Mouse (Mus musculus): ENCODE data around the gene Dis3l2. TPM values are rescaled to one million over a fixed set of nuclear protein-coding genes. Genes with fewer than 3 reads are reported as not detected.

Dis3l2 gene
- polyA plus RNA-seq, 1 experiment from 2014 or later = 30.0 TPM

- ATAC-seq (ENCODE audit: insufficient read depth) (no peak), DNase-seq (no peak)
- no peak overlapping the region; the same call in 1 of the 2 replicates for H3K27ac ChIP-seq (ENCODE audit: low read depth)
- H3K9me3 ChIP-seq (ENCODE audit: low read depth, low read length) = no peaks in the 10 kb centered on the region
- no peaks in the 10 kb centered on the region for H3K36me3 ChIP-seq (ENCODE audit: insufficient read depth)
- WGBS = 20% methylated on average over 7 of the region's 7 CpGs
- no peak overlapping the region for H3K4me3 ChIP-seq (ENCODE audit: low read depth, low read length)
- H3K9ac ChIP-seq = no peak overlapping the region
- H3K4me1 ChIP-seq (ENCODE audit: insufficient read depth) = peaks cover 26% of the 10 kb centered on the region
- no peak overlapping the region for H3K4me2 ChIP-seq
- no peaks in the 10 kb centered on the region for H3K27me3 ChIP-seq (ENCODE audit: insufficient read depth, low read length)
- no peak for TF ChIP-seq CTCF (IDR thresholded peaks at IDR 0.05; ENCODE audit: low read depth)
These were observed 328.9 kb downstream of the Dis3l2 start for GRCm38 (mm10) chr1:87032466-87032865.

GRCm38 (mm10) chr1:87035532-87036161 is 332.0 kb downstream of the Dis3l2 start:
- peak overlapping the region; percentile 11; the same call in 1 of the 2 replicates for H3K9ac ChIP-seq
- 6% methylated on average over 4 of the region's 4 CpGs for WGBS
- peaks cover 26% of the 10 kb centered on the region for H3K4me1 ChIP-seq (ENCODE audit: insufficient read depth)
- TF ChIP-seq CTCF (IDR thresholded peaks at IDR 0.05; ENCODE audit: low read depth) = no peak
- ATAC-seq (ENCODE audit: insufficient read depth) (peak; percentile 88), DNase-seq (peak; percentile 80)
- no peak overlapping the region for H3K4me2 ChIP-seq
- no peak overlapping the region for H3K4me3 ChIP-seq (ENCODE audit: low read depth, low read length)
- H3K9me3 ChIP-seq (ENCODE audit: low read depth, low read length) = no peaks in the 10 kb centered on the region
- no peaks in the 10 kb centered on the region for H3K36me3 ChIP-seq (ENCODE audit: insufficient read depth)
- no peaks in the 10 kb centered on the region for H3K27me3 ChIP-seq (ENCODE audit: insufficient read depth, low read length)
- H3K27ac ChIP-seq (ENCODE audit: low read depth) = peak overlapping the region; percentile 96

- H3K9me3 ChIP-seq (ENCODE audit: low read depth, low read length) = no peaks in the 10 kb centered on the region
- no peaks in the 10 kb centered on the region for H3K36me3 ChIP-seq (ENCODE audit: insufficient read depth)
- H3K27ac ChIP-seq (ENCODE audit: low read depth) = peak overlapping the region; percentile 96
- H3K4me2 ChIP-seq = no peak overlapping the region
- no peak for TF ChIP-seq CTCF (IDR thresholded peaks at IDR 0.05; ENCODE audit: low read depth)
- DNase-seq = peak; percentile 6
- 58% methylated on average over 3 of the region's 3 CpGs for WGBS
- no peak overlapping the region for H3K4me3 ChIP-seq (ENCODE audit: low read depth, low read length)
- ATAC-seq (ENCODE audit: insufficient read depth) = peak; percentile 7; the same call in 1 of the 2 replicates
- peaks cover 26% of the 10 kb centered on the region for H3K4me1 ChIP-seq (ENCODE audit: insufficient read depth)
- H3K9ac ChIP-seq = no peak overlapping the region
- H3K27me3 ChIP-seq (ENCODE audit: insufficient read depth, low read length) = no peaks in the 10 kb centered on the region
These were observed 332.7 kb downstream of the Dis3l2 start for GRCm38 (mm10) chr1:87036334-87036733.

- Histone ChIP-seq H3K4me1 (ENCODE audit: insufficient read depth) (peaks cover 15% of the 10 kb centered on the region), H3K36me3 (ENCODE audit: insufficient read depth) (no peaks in the 10 kb centered on the region), H3K4me3 (ENCODE audit: low read depth, low read length) (no peak overlapping the region), H3K27ac (ENCODE audit: low read depth) (no peak overlapping the region), H3K27me3 (ENCODE audit: insufficient read depth, low read length) (no peaks in the 10 kb centered on the region), H3K4me2 (no peak overlapping the region), H3K9ac (no peak overlapping the region), H3K9me3 (ENCODE audit: low read depth, low read length) (no peaks in the 10 kb centered on the region)
- TF ChIP-seq CTCF (IDR thresholded peaks at IDR 0.05; ENCODE audit: low read depth) = no peak
- DNase-seq (no peak), ATAC-seq (ENCODE audit: insufficient read depth) (no peak)
- 81% methylated on average over 2 of the region's 2 CpGs for WGBS
These were observed 335.0 kb downstream of the Dis3l2 start for GRCm38 (mm10) chr1:87038477-87039070.

- 20% methylated on average over 3 of the region's 3 CpGs for WGBS
These were observed 337.5 kb downstream of the Dis3l2 start for GRCm38 (mm10) chr1:87041119-87041518.

GRCm38 (mm10) chr1:87041814-87042438 is 338.3 kb downstream of the Dis3l2 start:
- 4% methylated on average over 1 of the region's 1 CpGs for WGBS
- TF ChIP-seq CTCF (IDR thresholded peaks at IDR 0.05; ENCODE audit: low read depth) = peak; percentile 98
- H3K9ac ChIP-seq = no peak overlapping the region

More at GRCm38 (mm10) chr1:87041119-87041518, 337.5 kb downstream of the Dis3l2 start:
- peak; percentile 85 for DNase-seq
- H3K36me3 ChIP-seq (ENCODE audit: insufficient read depth) = 0 out of 2 replicates have a peak, but pooled peaks cover 6% of the 10 kb centered on the region
- no peaks in the 10 kb centered on the region for H3K27me3 ChIP-seq (ENCODE audit: insufficient read depth, low read length)
- H3K4me1 ChIP-seq (ENCODE audit: insufficient read depth) = peaks cover 6% of the 10 kb centered on the region
- H3K27ac ChIP-seq (ENCODE audit: low read depth) = no peak overlapping the region
- no peak overlapping the region for H3K4me2 ChIP-seq
- peak; percentile 85 for TF ChIP-seq CTCF (IDR thresholded peaks at IDR 0.05; ENCODE audit: low read depth)
- H3K4me3 ChIP-seq (ENCODE audit: low read depth, low read length) = no peak overlapping the region
- ATAC-seq (ENCODE audit: insufficient read depth) = peak; percentile 45; the same call in 1 of the 2 replicates
- no peaks in the 10 kb centered on the region for H3K9me3 ChIP-seq (ENCODE audit: low read depth, low read length)
- H3K9ac ChIP-seq = no peak overlapping the region

GRCm38 (mm10) chr1:87050072-87050471 is 346.5 kb downstream of the Dis3l2 start:
- Histone ChIP-seq H3K4me3 (ENCODE audit: low read depth, low read length) (no peak overlapping the region), H3K4me1 (ENCODE audit: insufficient read depth) (no peaks in the 10 kb centered on the region), H3K9ac (no peak overlapping the region), H3K4me2 (no peak overlapping the region), H3K36me3 (ENCODE audit: insufficient read depth) (peaks cover 16% of the 10 kb centered on the region), H3K27me3 (ENCODE audit: insufficient read depth, low read length) (no peaks in the 10 kb centered on the region), H3K9me3 (ENCODE audit: low read depth, low read length) (no peaks in the 10 kb centered on the region), H3K27ac (ENCODE audit: low read depth) (no peak overlapping the region)
- no peak for TF ChIP-seq CTCF (IDR thresholded peaks at IDR 0.05; ENCODE audit: low read depth)
- 70% methylated on average over 3 of the region's 3 CpGs for WGBS
- ATAC-seq (ENCODE audit: insufficient read depth) (no peak), DNase-seq (no peak)

More at GRCm38 (mm10) chr1:87041814-87042438, 338.3 kb downstream of the Dis3l2 start:
- ATAC-seq (ENCODE audit: insufficient read depth) (peak; percentile 53), DNase-seq (peak; percentile 85)
- Histone ChIP-seq H3K9me3 (ENCODE audit: low read depth, low read length) (no peaks in the 10 kb centered on the region), H3K4me1 (ENCODE audit: insufficient read depth) (no peaks in the 10 kb centered on the region), H3K36me3 (ENCODE audit: insufficient read depth) (0 out of 2 replicates have a peak, but pooled peaks cover 6% of the 10 kb centered on the region), H3K4me3 (ENCODE audit: low read depth, low read length) (no peak overlapping the region), H3K27me3 (ENCODE audit: insufficient read depth, low read length) (no peaks in the 10 kb centered on the region), H3K27ac (ENCODE audit: low read depth) (no peak overlapping the region), H3K4me2 (no peak overlapping the region)
